Mouse (Mus musculus) right cerebral cortex, postnatal 4 days (tissue): ENCODE results near the gene Abcc9.
"Not testable (repeated sequence)": the region's sequence is repeated elsewhere in the genome, so short reads cannot be mapped to it uniquely, and the experiment has no call there.

Experiments used
- DNase-seq: peaks from one replicate; pipeline ENCODE4 v3.0.0-alpha.2; 2022

Abcc9 gene

GRCm38 (mm10) chr6:142701161-142701560, 954 bp downstream of the Abcc9 start:
- no peak for DNase-seq

- no peak for DNase-seq
Measured at GRCm38 (mm10) chr6:142700753-142701152, 1.4 kb downstream of the Abcc9 start.

- no peak for DNase-seq
Measured at GRCm38 (mm10) chr6:142692085-142692484, 10.0 kb downstream of the Abcc9 start.

DNA sequence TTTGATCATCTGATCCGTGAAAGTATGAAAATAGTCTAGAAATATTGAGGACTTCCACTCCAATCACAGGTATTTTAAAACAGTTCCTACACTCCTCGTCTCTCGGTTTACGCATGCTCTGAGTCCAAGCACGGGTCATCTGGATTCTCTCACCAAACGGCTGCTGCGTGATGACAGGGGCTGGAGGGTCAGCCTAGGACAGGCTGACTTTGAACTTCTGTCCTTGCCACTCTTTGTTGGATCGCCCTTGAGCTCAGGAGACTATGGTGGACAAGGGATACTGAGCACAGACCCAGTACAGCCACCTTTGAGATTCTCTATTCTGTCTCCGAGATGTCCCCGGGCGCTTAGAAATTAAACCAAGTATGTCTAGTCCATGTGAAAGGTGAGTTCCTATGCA, 12.4 kb downstream of the Abcc9 start:
- DNase-seq, result no peak

DNA sequence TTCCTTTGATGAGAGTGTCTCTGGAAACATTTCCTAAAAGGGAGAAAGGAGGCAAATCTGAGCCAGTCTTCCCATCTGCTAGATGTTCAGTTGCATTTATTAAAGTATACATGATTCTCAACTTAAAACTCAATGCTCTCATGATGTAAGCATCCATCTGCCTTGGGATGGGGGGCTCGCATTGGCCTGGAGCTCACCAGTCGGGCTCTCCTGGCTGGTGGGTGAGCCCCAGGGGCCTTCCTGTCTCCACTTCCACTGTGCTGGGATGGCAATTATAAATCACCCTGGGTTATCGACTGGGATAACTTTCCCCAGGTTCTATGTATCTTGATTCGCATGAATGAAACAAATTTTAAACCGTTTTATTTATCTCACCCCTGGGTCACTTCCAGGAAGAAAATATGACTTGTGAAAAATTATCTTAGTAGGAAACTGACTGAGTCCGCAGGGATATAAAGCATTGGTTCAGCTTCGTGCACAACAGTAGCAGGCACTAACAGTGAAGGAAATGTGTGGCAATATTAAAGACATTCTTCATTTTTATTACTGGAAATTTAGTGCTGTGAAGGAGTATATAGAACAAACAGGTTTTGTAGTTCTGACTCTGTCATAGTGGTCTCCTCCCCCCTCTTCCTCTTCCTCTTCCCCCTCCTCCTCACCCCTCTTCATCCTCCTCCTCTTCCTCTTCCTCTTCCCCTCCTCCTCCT, 19.0 kb downstream of the Abcc9 start:
- no peak for DNase-seq

DNA sequence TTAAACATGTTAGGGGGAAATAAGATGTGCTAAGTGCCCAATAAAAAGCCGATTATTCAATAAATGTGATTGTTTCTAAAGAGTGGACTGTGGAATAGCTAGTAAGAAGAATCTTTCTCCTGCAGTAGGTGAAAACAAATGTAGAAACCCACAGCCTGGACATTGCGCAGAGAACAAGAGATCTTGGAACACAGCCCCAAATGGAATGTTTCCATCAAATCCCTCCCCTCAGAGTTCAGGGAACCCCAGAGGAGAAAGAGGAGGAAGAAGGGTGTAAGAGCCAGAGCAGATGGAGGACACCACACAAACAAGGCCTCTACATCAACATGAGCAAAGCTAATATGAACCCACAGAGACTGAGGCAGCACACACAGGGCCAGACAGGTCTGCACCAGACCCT, 32.1 kb downstream of the Abcc9 start:
- DNase-seq, result no peak

DNA sequence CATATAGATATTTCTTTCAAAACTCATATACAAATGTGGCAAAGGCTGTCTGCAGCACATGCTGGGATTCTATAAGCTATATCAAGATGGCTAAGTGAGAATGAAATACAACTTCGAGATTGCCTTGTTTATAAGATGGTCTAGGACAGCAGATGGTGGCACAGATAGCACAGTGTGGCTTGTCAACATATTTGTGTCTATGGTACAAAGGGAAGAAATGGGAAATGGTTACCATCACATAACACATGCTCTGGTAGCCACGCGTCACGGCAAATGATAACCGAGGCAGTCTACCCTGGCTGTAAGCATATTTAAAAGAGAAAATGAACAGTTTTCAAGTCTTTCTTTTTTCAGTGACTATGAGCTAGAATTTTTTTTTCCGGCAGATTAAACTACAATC, 32.8 kb downstream of the Abcc9 start:
- no peak for DNase-seq

- no peak for DNase-seq
Measured at GRCm38 (mm10) chr6:142668831-142669230, 33.3 kb downstream of the Abcc9 start.

DNA sequence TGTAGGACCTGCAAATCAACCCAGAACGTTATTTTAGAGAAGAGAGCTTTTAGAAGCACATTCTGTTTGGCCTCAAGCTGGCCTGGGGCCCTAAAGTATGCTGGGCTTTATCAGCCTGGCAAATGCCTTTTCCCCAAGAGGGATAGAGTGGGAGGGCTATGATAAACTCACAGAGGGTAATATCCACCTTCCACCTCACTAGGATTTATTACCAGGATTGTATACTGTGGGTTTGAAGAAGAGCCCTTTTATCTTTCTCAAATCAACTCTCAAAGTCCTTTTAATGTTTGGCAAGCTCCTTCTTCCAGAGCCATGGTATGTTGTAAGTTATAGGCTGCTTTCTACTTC, 33.7 kb downstream of the Abcc9 start:
- no peak for DNase-seq

DNA sequence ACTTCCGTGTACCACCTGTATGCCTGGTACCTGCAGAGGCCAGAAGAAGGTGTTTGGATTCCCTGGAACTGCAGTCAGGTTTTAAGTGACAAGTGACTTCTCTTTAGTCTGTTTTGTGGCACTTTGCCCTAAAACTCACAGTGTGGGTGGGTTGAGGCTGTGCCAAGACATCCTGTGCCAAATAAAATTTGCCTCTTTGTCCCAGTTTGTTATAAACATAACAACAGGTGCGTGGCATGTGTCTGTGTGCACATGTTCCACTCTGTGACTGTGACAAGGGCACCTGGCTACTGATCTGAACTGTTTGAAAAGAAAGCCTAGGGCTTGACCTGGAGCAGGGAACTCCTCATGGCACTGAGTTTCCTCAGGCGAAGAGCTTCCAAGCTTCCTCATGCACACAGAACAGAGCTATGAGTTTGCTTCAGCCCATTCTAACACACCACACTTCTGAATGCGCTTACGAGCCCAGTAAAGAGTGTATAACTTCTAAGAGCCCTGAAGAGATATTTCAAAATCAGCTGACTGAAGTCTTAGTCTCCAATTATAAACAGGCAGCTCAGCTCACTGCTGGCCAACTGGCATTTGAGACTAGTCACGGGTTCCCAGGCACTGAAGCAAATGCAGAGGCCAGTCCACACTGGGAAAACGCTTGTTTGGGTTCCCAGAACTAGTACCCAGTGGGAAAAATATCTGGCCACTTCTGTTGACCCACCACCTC, 34.3 kb downstream of the Abcc9 start:
- no peak for DNase-seq

DNA sequence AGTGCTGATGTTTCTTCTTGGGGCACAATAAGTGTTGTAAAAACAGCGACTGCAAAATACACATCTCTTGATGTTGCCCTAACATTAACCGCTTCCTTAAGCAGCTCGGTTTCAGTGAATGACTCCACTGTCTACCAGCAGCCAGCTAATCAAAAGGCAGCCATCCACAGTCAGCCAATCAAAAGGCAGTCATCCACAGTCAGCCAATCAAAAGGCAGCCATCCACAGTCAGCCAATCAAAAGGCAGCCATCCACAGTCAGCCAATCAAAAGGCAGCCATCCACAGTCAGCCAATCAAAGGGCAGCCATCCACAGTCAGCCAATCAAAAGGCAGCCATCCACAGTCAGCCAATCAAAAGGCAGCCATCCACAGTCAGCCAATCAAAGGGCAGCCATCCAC, 40.1 kb downstream of the Abcc9 start:
- DNase-seq, result not testable (repeated sequence)

DNA sequence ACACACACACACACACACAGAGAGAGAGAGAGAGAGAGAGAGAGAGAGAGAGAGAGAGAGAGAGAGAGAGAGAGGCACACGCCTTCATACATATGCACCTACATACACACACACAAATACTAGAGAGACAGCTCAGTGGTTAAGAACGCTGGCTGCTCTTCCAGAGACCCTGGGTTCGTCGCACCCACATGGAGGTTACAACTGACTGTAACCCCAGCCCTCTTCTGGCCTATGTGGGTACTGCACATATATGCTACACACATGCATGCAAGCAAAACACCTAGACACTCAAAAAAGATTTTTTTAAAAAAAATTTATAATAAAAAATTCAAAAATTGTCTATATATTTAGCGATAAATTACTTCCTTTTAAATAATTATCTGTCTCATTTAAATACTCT, 43.1 kb downstream of the Abcc9 start:
- no peak for DNase-seq

DNA sequence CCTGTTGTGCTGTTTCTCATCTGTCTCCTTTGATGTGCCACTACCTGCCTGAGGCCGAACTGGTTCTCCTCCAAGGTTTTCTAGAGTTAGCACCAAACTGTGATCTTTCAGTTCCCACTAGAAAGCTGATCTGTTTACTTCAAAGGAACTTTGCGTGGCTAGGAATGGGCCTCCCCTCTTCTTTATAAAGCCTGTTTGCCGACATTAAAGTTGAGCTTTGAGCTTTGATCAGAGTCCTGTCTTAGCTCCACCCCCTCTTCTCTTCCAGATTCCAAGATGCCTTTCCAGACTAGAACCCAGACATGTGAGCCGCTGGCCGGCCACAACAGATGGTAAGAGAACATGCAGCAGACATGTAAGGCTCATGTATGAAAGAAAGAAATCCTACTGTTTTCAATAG, 47.6 kb downstream of the Abcc9 start:
- no peak for DNase-seq

DNA sequence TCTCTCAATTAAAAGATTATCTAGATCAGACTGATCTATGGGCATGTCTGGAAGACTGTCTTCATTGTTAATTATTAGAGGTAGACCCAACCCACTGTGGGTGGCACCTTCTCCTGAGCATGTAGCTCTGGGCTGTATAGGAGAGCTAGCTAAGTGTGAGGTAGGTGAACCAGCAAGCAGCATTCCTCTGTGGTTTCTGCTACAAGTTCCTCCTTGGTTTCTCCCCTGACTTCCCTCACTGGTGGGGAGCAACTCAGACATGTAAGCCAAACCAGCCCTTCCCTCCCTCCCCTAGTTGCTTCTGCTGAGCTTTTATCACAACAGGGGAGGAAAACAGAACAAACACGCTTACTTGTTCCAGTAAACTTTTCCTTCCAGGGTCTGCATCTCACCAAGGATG, 49.9 kb downstream of the Abcc9 start:
- DNase-seq, result no peak

DNA sequence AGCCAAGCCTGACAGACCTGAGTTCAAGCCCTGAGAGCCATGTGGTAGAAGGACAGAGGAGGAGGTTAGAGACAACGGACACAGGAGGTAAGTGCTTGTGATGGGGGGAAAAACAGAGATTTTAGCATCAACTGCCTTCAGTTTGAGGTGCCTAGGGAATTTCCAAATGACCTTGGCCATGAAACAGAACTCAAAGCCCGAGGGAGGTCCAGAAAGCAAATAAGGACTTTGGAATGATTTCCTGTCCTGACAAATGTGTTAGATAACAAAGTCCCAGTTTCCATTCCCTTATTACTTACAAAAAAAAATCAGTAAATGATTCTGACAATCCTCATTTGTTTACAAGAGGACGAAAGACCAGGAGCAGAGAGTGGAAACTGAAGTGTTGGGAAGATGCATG, 52.8 kb downstream of the Abcc9 start:
- no peak for DNase-seq

GRCm38 (mm10) chr6:142645474-142645873, 56.6 kb downstream of the Abcc9 start:
- no peak for DNase-seq

DNA sequence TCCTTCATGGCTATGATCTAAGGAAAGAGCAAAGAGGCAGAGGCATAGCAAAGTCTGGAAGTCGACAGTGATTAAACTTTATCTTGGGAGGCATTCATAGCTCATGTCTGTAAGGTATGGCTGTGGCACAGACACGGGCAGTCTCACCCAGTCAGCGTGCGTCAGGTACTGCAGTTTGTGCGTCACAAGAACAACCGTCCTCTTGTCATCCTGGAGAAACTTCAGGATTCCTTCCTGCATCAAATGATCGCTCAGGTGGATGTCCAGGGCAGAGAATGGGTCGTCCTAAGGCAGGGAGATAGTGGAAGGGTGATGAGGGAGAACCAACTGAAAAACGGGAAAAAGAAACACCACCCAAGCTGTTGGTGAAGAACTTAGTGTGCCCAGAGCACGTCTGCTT, 62.8 kb downstream of the Abcc9 start:
- DNase-seq, result no peak

GRCm38 (mm10) chr6:142635654-142636053, 66.5 kb downstream of the Abcc9 start:
- no peak for DNase-seq

DNA sequence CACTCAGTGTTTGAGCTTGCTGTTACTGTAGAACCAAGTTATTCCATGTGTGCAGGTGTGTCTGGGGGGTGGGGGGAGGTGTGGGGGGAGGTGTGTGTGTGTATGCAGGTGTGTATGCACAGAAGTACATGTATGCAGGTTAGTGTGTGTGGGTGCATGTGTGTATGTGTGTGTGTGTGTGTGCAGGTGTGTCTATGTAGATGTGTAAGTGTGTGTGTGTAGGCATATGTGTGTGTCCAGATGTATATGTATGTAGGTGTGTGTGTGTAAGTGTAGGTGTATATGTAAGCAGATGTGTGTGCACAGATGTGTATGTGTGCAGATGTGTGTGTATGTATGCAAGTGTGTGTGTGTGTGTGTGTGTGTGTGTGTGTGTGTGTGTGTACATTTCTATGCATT, 66.9 kb downstream of the Abcc9 start:
- DNase-seq, result no peak

DNA sequence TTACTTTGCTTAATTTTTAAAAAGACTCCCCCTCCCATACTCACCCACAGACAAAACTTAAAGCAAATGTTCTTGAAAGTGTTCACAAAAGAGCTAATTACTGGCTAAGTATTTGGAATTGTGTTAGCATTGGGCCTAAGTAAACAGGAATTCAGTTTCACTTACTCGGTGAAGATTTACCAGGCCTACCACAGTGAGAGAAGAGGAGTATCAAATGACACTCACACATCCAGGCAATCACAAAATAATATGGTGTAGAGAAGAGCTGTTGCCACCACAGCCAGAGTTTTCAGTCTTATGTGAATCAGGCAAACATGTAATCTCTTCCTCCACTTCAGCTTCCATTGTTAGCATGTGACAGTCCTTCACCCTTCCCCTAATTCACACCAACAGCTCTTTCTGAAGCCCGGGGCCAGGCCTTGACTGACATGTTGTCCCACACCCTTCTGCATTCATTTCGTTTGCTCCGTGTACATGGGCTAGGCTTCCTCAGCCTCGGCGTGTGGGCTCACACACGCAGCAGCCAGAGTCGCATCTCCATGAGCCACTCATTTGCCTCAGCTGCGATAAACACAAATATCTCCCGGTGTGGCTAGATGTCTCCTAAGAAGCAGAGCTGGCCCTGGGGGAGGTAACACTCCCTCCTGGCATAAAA, 67.5 kb downstream of the Abcc9 start:
- no peak for DNase-seq

GRCm38 (mm10) chr6:142623351-142623750, 78.8 kb downstream of the Abcc9 start:
- no peak for DNase-seq

DNA sequence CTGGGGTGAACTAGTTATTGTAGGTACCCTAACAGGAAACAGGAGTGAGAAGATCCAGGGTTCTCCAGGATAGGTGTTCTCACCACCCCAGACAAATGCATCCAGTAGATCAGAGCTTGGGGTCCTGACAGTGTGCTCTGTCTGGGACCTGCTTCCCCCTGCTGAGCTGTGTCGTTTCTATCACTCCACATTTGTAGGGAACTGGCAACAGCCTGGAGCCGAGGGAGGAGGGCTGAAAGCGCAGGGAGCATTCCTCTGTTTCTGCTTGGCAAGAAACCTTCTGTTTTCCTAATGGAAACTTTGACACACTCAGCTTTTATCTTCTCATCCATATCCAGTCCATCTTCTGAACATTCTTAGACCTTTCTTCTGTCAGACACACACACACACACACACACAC, 85.5 kb downstream of the Abcc9 start:
- DNase-seq, result no peak

DNA sequence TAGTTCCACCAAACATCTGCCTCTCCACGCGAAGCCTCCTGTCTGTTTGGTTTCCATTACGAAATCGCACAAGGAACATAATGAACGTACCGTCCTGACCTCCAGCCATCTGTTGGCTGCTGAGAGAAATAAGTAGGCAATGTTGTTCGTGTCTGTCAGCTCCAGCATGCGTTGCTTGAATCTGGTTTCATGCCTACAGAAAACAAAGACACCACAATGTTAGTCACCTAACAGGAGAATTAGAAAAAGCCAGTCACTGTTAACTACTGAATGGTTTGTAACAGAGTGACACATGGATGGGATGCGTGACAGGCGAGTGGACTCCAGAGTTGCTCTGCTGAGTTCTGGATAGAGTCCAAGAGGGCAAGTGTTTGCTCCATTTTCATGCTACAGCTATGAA, 87.8 kb downstream of the Abcc9 start:
- DNase-seq, result no peak

DNA sequence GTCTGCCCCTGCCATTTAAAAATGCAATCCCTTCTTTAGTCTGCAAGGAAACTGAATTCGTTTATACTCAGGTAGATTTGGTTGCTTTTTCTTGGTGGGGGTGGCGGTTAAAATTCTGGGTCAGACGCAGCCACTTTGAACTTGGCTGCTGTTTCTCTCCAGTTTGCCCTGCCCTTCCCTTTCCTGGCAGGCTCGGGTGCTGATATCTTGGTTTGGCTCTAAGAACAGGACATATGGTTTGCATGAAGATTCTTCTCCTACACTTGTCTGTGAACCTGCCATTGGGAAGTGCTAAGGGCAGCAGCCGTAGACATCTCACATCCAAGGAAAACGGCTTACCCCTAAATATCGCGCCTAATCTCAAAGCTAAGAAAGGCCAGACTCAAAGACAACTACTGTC, 89.7 kb downstream of the Abcc9 start:
- no peak for DNase-seq
